Mouse (Mus musculus) liver, adult 2 months (tissue): ENCODE results near the gene Adra1d.

Experiments used
- CTCF ChIP-seq: fragments of 200-500 bp; IDR thresholded peaks from 2 replicates; pipeline ENCODE4 v1.5.1; 2011; ENCODE audit warnings: low read depth, low read length, control low read depth
- POLR2A ChIP-seq: fragments of 200-500 bp; IDR thresholded peaks from 2 replicates; pipeline ENCODE4 v1.6.1; 2011; ENCODE audit warnings: low read length, control low read depth; ENCODE audit not compliant: insufficient read depth; ENCODE audit errors: extremely low read depth

- TF ChIP-seq POLR2A: no peak
- TF ChIP-seq CTCF: no peak
Observed at GRCm38 (mm10) chr2:131601881-131602280, 39.8 kb upstream of the Adra1d start.
